Mouse (Mus musculus) heart, adult 2 months (tissue): Measurements from ENCODE around the gene Slc25a48. TPM values are rescaled to one million over a fixed set of nuclear protein-coding genes. Genes with fewer than 3 reads are reported as not detected.

Experiments used
- DNase-seq, 2 experiments: peaks; one replicate each; pipeline ENCODE4 v3.0.0; 2021
- H3K27ac ChIP-seq: fragments of 200-600 bp; 2 replicates; pipeline ENCODE4 v1.8.1; 2022
- H3K27me3 ChIP-seq: fragments of 200-500 bp; 2 replicates; pipeline ENCODE4 v1.6.1; 2012; ENCODE audit warnings: mild to moderate bottlenecking, low read length, inconsistent platforms, mixed read lengths; ENCODE audit not compliant: control insufficient read depth, insufficient read depth
- H3K36me3 ChIP-seq: fragments of 200-500 bp; 2 replicates; pipeline ENCODE4 v1.6.1; 2012; ENCODE audit warnings: low read length, inconsistent platforms; ENCODE audit not compliant: control insufficient read depth, insufficient read depth
- H3K4me1 ChIP-seq: fragments of 200-500 bp; 2 replicates; pipeline ENCODE4 v1.6.1; 2011; ENCODE audit warnings: low read length; ENCODE audit not compliant: control insufficient read depth, insufficient read depth
- H3K4me3 ChIP-seq: fragments of 200-600 bp; 2 replicates; pipeline ENCODE4 v1.8.1; 2022
- H3K79me2 ChIP-seq: fragments of 200-500 bp; replicated peaks from 2 replicates; pipeline ENCODE4 v1.6.1; 2012; ENCODE audit warnings: mild to moderate bottlenecking, inconsistent platforms, low read length, moderate library complexity, mixed read lengths; ENCODE audit not compliant: control insufficient read depth, insufficient read depth
- H3K9ac ChIP-seq: fragments of 200-500 bp; 2 replicates; pipeline ENCODE4 v1.6.1; 2012; ENCODE audit warnings: low read depth, mild to moderate bottlenecking, control low read depth, inconsistent platforms, low read length, mixed read lengths
- CTCF ChIP-seq: fragments of 200-600 bp; IDR thresholded peaks from 2 replicates; pipeline ENCODE4 v1.8.1; 2022; ENCODE audit warnings: antibody characterized with exemption, mild to moderate bottlenecking, moderate library complexity
- EP300 ChIP-seq: fragments of 200-500 bp; IDR thresholded peaks from 2 replicates; pipeline ENCODE4 v1.6.1; 2011; ENCODE audit warnings: low read depth, low read length, control low read depth; ENCODE audit not compliant: insufficient read depth
- POLR2A ChIP-seq: fragments of 200-500 bp; IDR thresholded peaks from 2 replicates; pipeline ENCODE4 v1.6.1; 2011; ENCODE audit warnings: mild to moderate bottlenecking, low read depth, low read length, control low read depth; ENCODE audit not compliant: insufficient read depth
- WGBS: fragments of 180-500 bp; shearing (Covaris S2); methylation state at CpG from one replicate; pipeline ENCODE4 v1.1.7; 2018; 5-methylcytosine and 5-hydroxymethylcytosine counted together
- intact Hi-C: fragments of 180-260 bp; cut with DNase I; formaldehyde crosslinking; loops from one replicate; pipeline ENCODE4 v1.15.1; 2025
- polyA plus RNA-seq: library from polyadenylated mRNA; depleted of rRNA; stranded (reverse); fragments of >200 nt; gene quantifications from 2 replicates; pipeline ENCODE4 v1.2.3, GENCODE M21; 2012; rRNA removed
- total RNA-seq, 2 experiments: library from RNA; stranded (reverse); gene quantifications; 2 replicates each; pipeline ENCODE4 v1.2.3; 2021

Gene Slc25a48
- total and polyA plus RNA-seq, 3 experiments = 0.08 to 0.27 (median 0.16) TPM

GRCm38 (mm10) chr13:56522821-56523167 is 84.6 kb downstream of the Slc25a48 start:
- H3K27ac ChIP-seq = peak overlapping the region; percentile 49; the same call in 1 of the 2 replicates
- no peaks in the 10 kb centered on the region for H3K36me3 ChIP-seq
- TF ChIP-seq CTCF = no peak
- no peak for TF ChIP-seq EP300
- TF ChIP-seq POLR2A = no peak
- WGBS = 4% methylated on average over 8 of the region's 8 CpGs
- peak overlapping the region; percentile 70 for H3K4me3 ChIP-seq
- no peaks in the 10 kb centered on the region for H3K27me3 ChIP-seq
- DNase-seq = no peak
- peaks cover 2% of the 10 kb centered on the region; the same call in 1 of the 2 replicates for H3K4me1 ChIP-seq
- intact Hi-C loops = no loop called here
- no peaks in the 10 kb centered on the region for H3K79me2 ChIP-seq
- peak overlapping the region; percentile 64 for H3K9ac ChIP-seq

Other genes starting within 250 kb of the Slc25a48 start
- not detected for gene Neurog1, start 186.2 kb upstream of the Slc25a48 start, total RNA-seq
- gene Neurog1, start 186.2 kb upstream of the Slc25a48 start, polyA plus RNA-seq = not detected in 2 replicates
- gene Cxcl14, start 141.8 kb upstream of the Slc25a48 start, total RNA-seq = 1 to 10 TPM; 5.5 to 6.2 TPM
- gene Cxcl14, start 141.8 kb upstream of the Slc25a48 start, polyA plus RNA-seq = 15.7 and 22.1 TPM in 2 replicates
- not detected for gene Gm3045, start 11.8 kb upstream of the Slc25a48 start, total RNA-seq
- gene Gm3045, start 11.8 kb upstream of the Slc25a48 start, polyA plus RNA-seq = not detected in 2 replicates
- gene Il9, start 43.9 kb downstream of the Slc25a48 start, total RNA-seq = not detected
- not detected in 2 replicates for gene Il9, start 43.9 kb downstream of the Slc25a48 start, polyA plus RNA-seq
- under 1 TPM; 0.68 to 0.97 TPM for gene Fbxl21, start 84.1 kb downstream of the Slc25a48 start, total RNA-seq
- gene Fbxl21, start 84.1 kb downstream of the Slc25a48 start, polyA plus RNA-seq = 0.29 and 0.31 TPM in 2 replicates
- not detected for gene Lect2, start 110.1 kb downstream of the Slc25a48 start, total RNA-seq
- not detected in 2 replicates for gene Lect2, start 110.1 kb downstream of the Slc25a48 start, polyA plus RNA-seq
- gene Tgfbi, start 171.2 kb downstream of the Slc25a48 start, total RNA-seq = 10 to 100 TPM; 19.7 to 20.9 TPM
- 22.1 and 22.2 TPM in 2 replicates for gene Tgfbi, start 171.2 kb downstream of the Slc25a48 start, polyA plus RNA-seq